Mouse (Mus musculus): ENCODE results near the gene Zfp580.
"Not testable (repeated sequence)": the region's sequence is repeated elsewhere in the genome, so short reads cannot be mapped to it uniquely, and the experiment has no call there.

The Zfp580 gene

GRCm38 (mm10) chr7:5073586-5073985 is 22.2 kb downstream of the Zfp580 start:
- no peak for DNase-seq (ENCODE audit: low spot score)

- no peak for DNase-seq (ENCODE audit: low spot score)
These were observed 23.6 kb downstream of the Zfp580 start for GRCm38 (mm10) chr7:5074984-5075383.

DNA sequence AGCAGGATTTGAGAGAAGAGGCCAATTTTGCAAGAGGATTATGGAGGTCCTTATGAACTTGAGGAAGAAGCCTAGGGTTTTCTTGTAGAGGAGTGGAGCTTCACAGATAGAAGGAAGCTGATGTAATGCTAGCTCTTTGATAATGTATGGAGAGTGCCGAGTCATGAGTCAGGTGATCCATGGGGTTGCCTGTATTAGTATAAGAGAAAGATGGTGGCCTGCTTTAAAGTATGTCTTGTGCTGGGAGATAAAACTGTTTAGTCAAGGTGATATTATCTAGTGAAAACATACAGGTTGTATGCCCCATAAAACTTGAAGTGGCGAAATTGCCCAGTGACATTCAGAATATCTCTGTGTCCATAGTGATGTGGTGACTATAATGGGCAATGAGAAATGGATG is 25.6 kb downstream of the Zfp580 start:
- DNase-seq (ENCODE audit: low spot score) = no peak

DNA sequence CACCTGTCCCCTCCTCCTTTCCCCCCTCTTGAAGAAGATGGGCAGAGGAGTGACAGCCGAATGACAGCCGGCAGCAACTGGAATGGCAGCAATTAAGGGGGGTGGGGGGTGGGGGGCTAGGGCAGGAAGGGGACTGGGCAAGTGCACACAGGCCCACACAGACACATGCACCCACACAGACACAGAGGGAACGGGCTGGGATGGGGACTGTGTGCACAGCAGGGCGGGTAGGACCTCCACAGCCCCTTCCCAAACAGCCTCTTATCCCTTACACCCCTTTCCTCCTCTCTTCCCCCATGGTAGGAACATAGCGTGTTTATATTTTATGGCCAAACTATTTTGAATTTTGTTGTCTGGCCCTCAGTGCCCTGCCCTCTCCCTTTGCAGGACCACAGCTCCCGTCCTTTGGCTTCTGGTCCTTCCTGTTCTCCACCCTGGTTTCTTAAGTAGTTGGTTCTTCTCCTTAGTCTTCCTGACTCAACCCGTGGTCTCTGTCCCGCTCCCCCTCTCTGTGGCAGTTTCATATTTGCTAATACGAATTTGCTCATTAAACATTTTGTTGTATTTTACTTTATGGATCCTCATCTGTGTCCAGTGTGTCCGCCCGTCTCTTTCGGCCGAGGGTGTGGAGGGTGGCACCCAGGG is 28.1 kb downstream of the Zfp580 start:
- not testable (repeated sequence) for DNase-seq (ENCODE audit: low spot score)

DNA sequence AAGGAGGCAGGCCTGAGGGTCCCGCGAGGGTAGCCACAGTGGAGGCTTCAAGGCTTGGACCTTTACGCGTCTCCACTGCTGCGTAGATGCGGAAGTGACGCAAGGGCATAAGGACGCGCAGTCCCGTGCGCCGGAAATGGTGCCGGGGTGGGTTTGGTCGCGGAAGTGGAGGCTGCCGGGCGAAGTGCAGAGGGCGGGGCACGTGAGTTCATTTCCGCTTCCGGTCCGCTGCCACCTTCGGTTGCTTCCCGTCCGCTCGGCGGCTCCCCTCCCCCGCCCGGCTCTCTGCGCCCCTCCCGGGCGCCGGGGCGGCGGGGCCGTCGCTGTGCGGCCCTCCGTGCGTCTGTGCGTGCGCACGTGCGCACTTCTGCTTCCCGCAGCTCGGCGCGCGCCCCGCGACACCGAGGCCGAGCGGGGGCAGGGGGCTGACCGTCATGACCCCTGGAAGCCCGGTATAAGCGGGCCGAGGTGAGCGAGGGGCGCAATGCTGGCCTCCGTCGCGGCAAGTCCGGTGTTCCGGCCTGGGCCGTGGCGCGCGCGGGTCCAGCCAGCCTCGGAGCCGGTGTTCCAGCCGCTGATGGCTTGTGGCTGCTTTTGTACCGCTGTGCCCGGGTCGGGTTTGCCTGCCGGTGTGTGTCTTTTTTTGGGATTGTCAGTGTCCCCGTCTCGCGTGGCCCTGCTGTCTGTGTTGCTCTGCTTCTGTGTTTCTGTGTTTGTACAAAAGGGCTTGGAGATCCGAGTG is 28.8 kb downstream of the Zfp580 start, which contains the start of gene Epn1:
Epn1 (plus strand) TSS at position 226 of the 742 bp plus-strand sequence.
- DNase-seq (ENCODE audit: low spot score) = peak; percentile 83

DNA sequence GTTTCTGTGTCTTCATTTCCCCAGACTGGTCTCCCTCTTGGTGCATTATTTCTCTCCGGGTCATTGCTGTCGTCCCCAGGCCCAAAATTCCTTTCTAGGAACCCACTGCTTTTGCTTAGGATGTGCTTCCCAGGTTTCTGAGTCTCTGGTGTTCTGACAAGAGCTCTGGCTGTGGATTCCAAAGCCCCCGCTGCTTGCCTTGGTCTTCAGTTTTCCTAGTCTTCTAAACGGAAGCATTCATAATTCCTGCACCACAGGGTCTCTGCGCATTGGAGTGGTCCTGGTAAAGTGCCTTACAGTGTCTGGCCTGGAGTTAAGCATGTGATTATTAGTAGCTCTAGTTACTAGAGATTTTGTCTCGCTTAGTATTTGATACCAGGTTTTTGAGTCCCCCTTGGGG is 29.5 kb downstream of the Zfp580 start:
- DNase-seq (ENCODE audit: low spot score) = no peak

DNA sequence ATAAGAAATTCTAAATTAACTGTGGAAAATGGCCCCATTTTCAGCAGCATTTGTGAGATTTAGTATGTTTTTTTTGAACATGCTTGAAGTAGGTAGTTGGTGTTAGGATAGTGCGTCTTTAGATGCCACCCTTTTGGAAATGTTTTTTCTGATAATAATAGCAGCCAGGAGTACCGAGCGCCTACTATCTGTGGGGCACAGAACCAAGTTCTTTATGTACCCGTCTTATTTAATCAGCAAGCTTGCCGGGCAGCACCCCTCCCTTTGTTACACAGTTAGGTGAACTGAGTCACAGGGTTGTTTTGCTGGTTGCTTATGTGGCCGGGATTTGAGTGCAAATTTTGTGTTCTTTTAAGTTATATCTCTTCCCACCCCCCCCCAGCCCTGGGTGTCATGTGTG is 29.9 kb downstream of the Zfp580 start:
- DNase-seq (ENCODE audit: low spot score) = no peak

DNA sequence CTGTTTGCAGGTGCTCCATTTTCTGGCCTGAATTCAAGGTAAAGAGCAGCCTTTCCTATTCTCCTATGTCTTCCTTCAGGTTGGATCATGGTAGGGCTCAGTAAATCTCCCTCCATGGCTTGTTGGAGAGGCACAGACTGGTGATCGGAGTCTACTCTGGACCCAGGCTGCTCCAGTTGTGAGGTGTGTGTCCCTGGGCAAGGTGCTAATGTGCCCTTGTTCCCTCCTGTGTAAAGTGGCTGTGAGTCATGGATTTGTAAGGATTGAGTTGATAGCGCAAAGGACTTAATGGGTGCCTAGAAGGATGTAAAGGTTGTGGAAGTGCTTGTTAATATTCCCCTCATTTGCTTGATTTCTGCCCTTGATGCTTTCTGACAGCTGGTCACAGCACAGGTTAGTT is 30.6 kb downstream of the Zfp580 start:
- DNase-seq (ENCODE audit: low spot score) = no peak

GRCm38 (mm10) chr7:5083325-5084105 is 32.2 kb downstream of the Zfp580 start:
- DNase-seq (ENCODE audit: low spot score) = no peak

DNA sequence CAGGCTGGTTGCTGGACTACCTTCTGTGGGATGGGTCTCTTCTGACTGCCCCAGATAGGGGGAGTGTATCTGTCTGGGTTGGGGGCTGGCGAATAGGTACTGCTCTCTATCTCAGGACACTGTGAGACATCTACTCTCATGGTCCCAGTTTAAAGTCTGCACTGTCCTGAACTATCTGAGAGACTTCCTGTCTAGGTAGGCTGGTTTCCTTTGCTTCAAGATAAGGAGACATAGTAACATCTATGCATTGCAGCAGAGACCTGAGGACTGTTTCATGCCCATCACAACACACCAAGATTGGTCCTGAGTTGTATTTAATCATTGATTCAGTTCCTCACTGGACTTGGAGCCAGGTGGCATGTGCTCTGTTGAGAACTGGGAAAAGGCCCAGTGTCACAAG is 34.2 kb downstream of the Zfp580 start:
- no peak for DNase-seq (ENCODE audit: low spot score)

DNA sequence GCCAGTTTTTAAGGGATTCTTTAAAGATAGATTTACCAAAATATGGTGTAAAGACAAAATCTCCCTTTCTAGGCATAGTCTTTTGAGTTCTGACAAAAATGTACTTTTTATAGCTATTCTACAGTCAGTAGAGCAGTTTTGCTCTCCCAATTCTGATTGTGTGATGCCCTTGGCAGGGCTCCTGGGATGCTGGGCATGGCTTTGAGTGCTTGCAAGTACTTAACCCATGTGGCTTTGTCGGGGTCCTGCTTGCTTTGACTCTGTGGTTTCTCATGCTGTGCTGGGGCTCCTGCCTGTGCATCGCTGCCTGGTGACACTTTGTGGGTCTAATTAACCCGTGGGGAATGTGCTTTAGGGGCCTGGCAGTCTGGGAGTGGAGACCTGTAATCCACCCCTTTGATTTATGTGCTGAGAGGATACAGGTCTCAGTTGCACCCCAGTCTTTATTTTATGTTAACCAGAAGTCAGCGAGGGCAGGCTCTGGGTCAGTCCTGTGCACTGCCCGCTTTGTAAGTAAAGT is 35.6 kb downstream of the Zfp580 start:
- no peak for DNase-seq (ENCODE audit: low spot score)

DNA sequence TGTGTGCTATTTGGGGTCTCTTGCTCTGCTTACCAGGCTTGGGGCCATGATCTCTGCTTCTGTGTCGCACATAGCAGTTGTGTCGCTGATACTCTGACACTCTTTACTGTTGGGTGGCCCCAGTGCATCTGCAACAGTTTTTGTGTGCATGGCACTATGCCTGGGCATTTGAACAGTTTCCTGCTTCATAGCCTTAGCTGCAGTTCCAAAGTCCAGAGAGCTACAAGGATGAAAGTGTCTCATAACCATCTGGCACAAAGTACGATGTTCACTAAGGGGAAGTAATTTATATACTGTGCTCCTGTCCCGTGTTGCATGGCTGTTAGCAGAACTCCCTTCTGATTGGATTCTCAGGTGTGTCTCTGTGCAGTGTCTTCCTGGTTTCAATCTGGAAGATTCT is 36.5 kb downstream of the Zfp580 start:
- DNase-seq (ENCODE audit: low spot score) = no peak

DNA sequence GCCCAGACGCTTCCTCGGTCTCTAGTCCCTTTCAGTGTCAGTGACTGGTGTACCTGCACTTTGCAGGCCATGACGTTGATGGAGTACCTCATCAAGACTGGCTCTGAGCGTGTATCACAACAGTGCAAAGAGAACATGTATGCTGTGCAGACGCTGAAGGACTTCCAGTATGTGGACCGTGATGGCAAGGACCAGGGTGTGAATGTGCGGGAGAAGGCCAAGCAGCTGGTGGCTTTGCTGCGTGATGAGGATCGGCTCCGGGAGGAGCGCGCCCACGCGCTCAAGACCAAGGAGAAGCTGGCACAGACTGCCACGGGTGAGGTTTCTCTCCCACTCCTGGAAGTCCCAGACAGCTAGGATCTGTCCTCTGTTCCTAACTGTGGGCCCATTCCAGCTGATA is 38.5 kb downstream of the Zfp580 start:
- no peak for DNase-seq (ENCODE audit: low spot score)

DNA sequence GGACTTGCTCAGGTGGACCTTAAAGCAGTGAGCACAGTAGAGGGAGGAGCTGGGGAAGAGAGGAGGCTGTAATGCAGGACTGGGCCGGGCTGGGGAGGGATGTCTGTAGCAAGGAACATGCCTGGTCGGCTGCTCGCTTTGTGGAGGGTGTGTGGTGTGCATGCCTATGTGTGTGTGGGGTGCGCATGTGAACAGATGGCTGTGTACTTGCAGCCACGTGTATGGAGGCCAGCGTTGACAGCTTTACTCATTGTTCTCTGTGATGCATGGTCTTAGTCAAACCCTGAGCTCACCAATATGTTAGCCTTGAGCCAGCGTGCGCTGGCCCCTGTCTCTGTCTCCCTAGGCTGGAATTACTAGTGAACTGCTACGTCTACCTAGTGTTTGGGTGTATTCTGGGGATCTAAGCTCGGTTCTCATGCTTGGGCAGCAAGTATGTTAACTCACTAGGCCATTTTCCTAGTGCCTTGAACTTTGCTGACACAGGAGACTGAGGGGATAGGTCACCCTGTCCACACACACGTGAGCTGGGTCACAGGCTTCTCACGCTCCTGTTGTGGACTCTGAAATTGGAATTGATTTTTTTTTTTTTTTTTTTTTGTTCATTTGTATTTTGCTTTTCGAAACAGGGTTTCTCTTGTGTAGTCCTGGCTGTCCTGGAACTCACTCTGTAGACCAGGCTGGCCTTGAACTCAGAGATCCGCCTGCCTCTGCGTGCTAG is 39.8 kb downstream of the Zfp580 start:
- DNase-seq (ENCODE audit: low spot score) = no peak

- no peak for DNase-seq (ENCODE audit: low spot score)
These were observed 41.0 kb downstream of the Zfp580 start for GRCm38 (mm10) chr7:5092381-5092780.

DNA sequence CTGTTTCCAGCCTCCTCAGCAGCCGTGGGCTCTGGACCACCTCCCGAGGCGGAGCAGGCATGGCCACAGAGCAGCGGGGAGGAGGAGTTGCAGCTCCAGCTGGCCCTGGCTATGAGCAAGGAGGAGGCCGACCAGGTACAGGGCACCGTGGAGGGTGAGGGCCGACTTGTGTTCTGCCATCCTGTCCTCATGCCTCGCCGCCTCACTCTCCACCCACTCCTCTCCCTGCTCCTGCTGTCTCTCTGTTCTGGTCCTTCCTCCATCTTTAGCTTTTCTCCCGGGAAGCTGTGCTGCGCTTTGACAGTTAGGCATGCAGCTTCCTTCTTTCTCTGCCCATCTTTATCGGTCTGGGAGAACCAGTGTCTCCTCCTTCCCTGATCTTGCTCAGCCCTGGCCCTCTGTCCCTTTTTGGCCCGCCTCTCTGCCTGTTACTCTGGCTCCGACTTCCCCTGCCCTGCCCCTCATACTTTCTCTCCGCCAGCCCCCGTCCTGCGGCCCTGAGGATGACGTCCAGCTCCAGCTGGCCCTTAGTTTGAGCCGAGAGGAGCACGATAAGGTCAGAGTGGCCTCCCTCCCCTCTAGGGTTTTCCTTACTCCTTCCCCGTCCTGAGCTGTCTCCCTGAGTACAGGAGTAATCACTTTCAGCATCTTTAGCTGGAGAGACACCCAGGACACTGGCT is 41.6 kb downstream of the Zfp580 start:
- DNase-seq (ENCODE audit: low spot score) = no peak

DNA sequence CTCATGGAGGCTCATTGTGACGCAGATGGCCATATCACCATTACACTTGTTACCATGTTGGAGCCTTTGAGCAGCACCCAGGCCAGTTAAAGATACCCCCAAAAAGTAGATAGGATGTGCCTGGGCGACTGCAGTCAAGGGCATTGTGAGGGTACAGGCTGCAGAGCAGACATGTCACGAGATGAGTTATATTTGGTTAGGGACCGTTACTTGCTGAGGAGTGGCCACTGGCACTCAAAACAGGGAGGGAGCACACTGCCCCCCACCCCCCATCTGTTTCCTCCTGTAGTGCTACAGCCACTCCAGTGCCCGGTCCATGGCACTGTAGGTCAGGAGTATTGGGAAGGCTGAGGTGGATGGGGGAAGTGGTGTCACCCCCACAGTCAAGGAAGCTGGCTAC is 47.4 kb downstream of the Zfp580 start:
- DNase-seq (ENCODE audit: low spot score) = no peak

- no peak for DNase-seq (ENCODE audit: low spot score)
These were observed 48.5 kb downstream of the Zfp580 start for GRCm38 (mm10) chr7:5099796-5100195.

DNA sequence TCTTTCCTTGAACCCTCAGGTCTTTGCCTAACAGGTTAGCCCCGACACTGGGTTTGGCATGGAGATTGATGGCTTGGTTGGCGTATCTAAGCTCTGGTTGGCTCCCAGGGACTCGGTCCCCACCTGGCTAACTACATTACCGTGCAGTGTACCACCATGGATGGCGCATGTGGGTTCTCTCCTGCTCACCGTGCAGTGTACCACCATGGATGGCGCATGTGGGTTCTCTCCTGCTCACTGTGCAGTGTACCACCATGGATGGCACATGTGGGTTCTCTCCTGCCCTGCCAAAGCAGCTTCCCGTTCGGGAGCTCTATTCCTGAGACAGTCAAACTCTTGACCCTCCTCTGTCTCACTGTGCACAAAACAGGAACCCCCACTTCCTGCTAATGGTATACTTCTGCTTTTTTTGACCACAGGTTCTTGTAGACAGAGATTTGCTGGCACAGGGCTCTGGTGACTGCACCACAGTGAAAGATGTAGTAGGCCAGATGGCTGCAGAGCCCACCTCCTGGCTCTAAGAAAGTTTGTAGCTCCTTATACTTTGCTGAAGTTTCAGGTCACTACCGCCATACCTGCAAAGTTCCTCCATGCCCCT is 49.8 kb downstream of the Zfp580 start:
- no peak for DNase-seq (ENCODE audit: low spot score)

DNA sequence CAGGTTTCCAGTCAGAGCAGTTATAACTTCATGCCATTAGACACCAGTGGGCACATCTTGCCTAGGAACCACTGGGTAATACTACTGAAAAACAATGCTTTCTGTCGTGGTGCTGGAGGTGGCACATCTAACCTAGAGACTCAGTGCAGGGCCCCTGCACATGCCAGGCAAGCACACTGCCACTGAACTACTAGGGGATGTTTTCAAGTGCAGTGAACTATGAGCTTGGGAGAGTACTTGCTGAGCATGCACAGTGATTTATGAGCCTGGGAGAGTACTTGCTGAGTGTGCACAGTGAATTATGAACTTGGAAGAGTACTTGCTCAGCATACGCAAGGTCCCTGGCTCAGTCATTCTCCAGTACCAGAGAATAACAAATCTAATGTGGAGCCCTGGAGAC is 51.2 kb downstream of the Zfp580 start:
- DNase-seq (ENCODE audit: low spot score) = no peak

All from layer of hippocampus, adult 9-10 months (tissue).